Mouse (Mus musculus): Measurements from ENCODE around the gene Pllp.

GRCm38 (mm10) chr8:94674384-94674783 lies 21.7 kb downstream of the Pllp start:
- TF ChIP-seq POLR2A (IDR thresholded peaks at IDR 0.05; ENCODE audit: borderline replicate concordance, extremely low read depth, insufficient read depth, insufficient read length, poor library complexity, severe bottlenecking), result no peak
- TF ChIP-seq CTCF (IDR thresholded peaks at IDR 0.05; ENCODE audit: borderline replicate concordance, extremely low read depth, insufficient read depth, insufficient read length), result no peak

All from brain, embryonic 14.5 days (tissue).